Mouse (Mus musculus) liver, adult 2 months (tissue): ENCODE results near the gene Tcf7l1. TPM values are rescaled to one million over a fixed set of nuclear protein-coding genes. Genes with fewer than 3 reads are reported as not detected.

Source experiments
- DNase-seq: peaks from one replicate; pipeline ENCODE4 v3.0.0-alpha.2; 2011; ENCODE audit warnings: low read depth, low spot score; ENCODE audit errors: extremely low read depth
- H3K27ac ChIP-seq: fragments of 200-500 bp; replicated peaks from 2 replicates; pipeline ENCODE4 v1.5.1; 2012; ENCODE audit warnings: low read depth, mild to moderate bottlenecking, control low read depth, inconsistent platforms, low read length; ENCODE audit not compliant: insufficient read depth
- H3K27me3 ChIP-seq: fragments of 200-500 bp; 2 replicates; pipeline ENCODE4 v1.6.1; 2012; ENCODE audit warnings: mild to moderate bottlenecking, moderate library complexity, low read length, inconsistent platforms; ENCODE audit not compliant: control insufficient read depth, insufficient read depth
- H3K36me3 ChIP-seq: fragments of 200-500 bp; 2 replicates; pipeline ENCODE4 v1.6.1; 2012; ENCODE audit warnings: low read length, inconsistent platforms; ENCODE audit not compliant: control insufficient read depth, insufficient read depth
- H3K4me1 ChIP-seq: fragments of 200-500 bp; 2 replicates; pipeline ENCODE4 v1.6.1; 2011; ENCODE audit warnings: low read length; ENCODE audit not compliant: control insufficient read depth, insufficient read depth
- H3K4me3 ChIP-seq: fragments of 200-500 bp; 2 replicates; pipeline ENCODE4 v1.5.1; 2011; ENCODE audit warnings: low read depth, mild to moderate bottlenecking, control low read depth, low read length, moderate library complexity; ENCODE audit not compliant: insufficient read depth
- H3K79me2 ChIP-seq: fragments of 200-500 bp; 2 replicates; pipeline ENCODE4 v1.6.1; 2012; ENCODE audit warnings: inconsistent platforms, mild to moderate bottlenecking, low read length, moderate library complexity; ENCODE audit not compliant: control insufficient read depth, insufficient read depth
- H3K9ac ChIP-seq: fragments of 200-500 bp; 2 replicates; pipeline ENCODE4 v1.6.1; 2012; ENCODE audit warnings: low read depth, mild to moderate bottlenecking, control low read depth, inconsistent platforms, low read length
- CTCF ChIP-seq: fragments of 200-500 bp; IDR thresholded peaks from 2 replicates; pipeline ENCODE4 v1.5.1; 2011; ENCODE audit warnings: low read depth, low read length, control low read depth
- POLR2A ChIP-seq: fragments of 200-500 bp; IDR thresholded peaks from 2 replicates; pipeline ENCODE4 v1.6.1; 2011; ENCODE audit warnings: low read length, control low read depth; ENCODE audit not compliant: insufficient read depth; ENCODE audit errors: extremely low read depth
- WGBS: fragments of 180-500 bp; shearing (Covaris S2); methylation state at CpG from one replicate; pipeline ENCODE4 v1.1.7; 2018; 5-methylcytosine and 5-hydroxymethylcytosine counted together
- polyA plus RNA-seq: library from polyadenylated mRNA; depleted of rRNA; stranded (reverse); fragments of >200 nt; gene quantifications from 2 replicates; pipeline ENCODE4 v1.2.3, GENCODE M21; 2012
- total RNA-seq: library from RNA; depleted of rRNA; stranded (reverse); fragments of >200 nt; gene quantifications from 2 replicates; pipeline ENCODE4 v1.2.3, GENCODE M21; 2014

Gene Tcf7l1
- total and polyA plus RNA-seq, 2 experiments, result 0.92 to 6.9 TPM

GRCm38 (mm10) chr6:72729831-72730559, 59.1 kb downstream of the Tcf7l1 start:
- H3K4me1 ChIP-seq, result no peaks in the 10 kb centered on the region
- no peak for DNase-seq
- H3K27ac ChIP-seq, result no peak overlapping the region
- H3K36me3 ChIP-seq, result no peaks in the 10 kb centered on the region
- 90% methylated on average over 14 of the region's 14 CpGs for WGBS
- H3K9ac ChIP-seq, result no peak overlapping the region
- H3K79me2 ChIP-seq, result peaks cover 7% of the 10 kb centered on the region; the same call in 1 of the 2 replicates
- H3K4me3 ChIP-seq, result no peak overlapping the region
- no peaks in the 10 kb centered on the region for H3K27me3 ChIP-seq
- no peak for TF ChIP-seq POLR2A
- no peak for TF ChIP-seq CTCF

- WGBS, result 76% methylated on average over 6 of the region's 6 CpGs
- TF ChIP-seq POLR2A (no peak), CTCF (no peak)
Observed at GRCm38 (mm10) chr6:72727826-72728225, 61.2 kb downstream of the Tcf7l1 start.

DNA sequence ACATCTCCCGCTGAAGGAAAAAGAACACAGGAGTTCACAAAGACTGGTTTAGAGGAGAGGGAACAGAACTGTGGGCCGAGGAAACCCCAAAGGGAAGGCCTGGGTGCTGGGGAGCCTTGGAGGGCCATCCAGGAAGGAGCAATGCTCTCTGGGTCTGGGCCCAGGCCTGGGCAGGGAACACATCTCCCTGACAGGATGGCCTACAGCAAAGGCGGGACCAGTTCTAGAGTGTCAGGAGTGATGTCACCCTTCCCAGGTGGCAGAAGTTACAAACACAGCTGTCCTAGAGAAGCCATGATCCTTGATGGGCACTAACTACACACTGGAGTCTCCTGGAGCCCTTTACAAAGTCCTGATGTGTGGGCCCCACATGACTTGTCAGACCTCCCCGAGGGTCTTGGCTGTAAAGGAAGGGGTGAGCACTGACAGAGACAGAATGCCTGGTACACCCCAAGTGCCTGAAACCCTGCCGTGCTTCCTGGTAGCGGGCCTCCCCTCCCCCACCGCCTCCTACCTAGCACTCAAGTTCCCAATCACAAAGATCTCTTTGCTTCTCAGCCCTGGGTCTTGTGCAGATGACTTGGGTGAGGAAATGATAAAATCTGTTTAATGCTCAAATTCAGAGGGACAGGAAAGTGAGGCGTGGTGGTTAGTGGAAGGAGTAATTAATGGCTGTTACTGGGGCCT, 64.4 kb downstream of the Tcf7l1 start:
- H3K27ac ChIP-seq, result no peak overlapping the region
- no peak overlapping the region for H3K9ac ChIP-seq
- H3K36me3 ChIP-seq, result no peaks in the 10 kb centered on the region
- DNase-seq, result no peak
- no peaks in the 10 kb centered on the region for H3K27me3 ChIP-seq
- H3K4me1 ChIP-seq, result no peaks in the 10 kb centered on the region
- WGBS, result 61% methylated on average over 8 of the region's 8 CpGs
- no peak overlapping the region for H3K4me3 ChIP-seq
- TF ChIP-seq POLR2A (no peak), CTCF (no peak)
- peaks cover under 1% of the 10 kb centered on the region; the same call in 1 of the 2 replicates for H3K79me2 ChIP-seq

More at GRCm38 (mm10) chr6:72727826-72728225, 61.2 kb downstream of the Tcf7l1 start:
- no peak overlapping the region for H3K4me3 ChIP-seq
- H3K9ac ChIP-seq, result no peak overlapping the region
- H3K79me2 ChIP-seq, result peaks cover 6% of the 10 kb centered on the region; the same call in 1 of the 2 replicates
- H3K36me3 ChIP-seq, result no peaks in the 10 kb centered on the region
- no peak overlapping the region for H3K27ac ChIP-seq
- H3K27me3 ChIP-seq, result no peaks in the 10 kb centered on the region
- H3K4me1 ChIP-seq, result no peaks in the 10 kb centered on the region
- no peak for DNase-seq

GRCm38 (mm10) chr6:72723731-72724385, 65.2 kb downstream of the Tcf7l1 start:
- TF ChIP-seq CTCF, result no peak
- no peak for DNase-seq
- Histone ChIP-seq H3K4me3 (no peak overlapping the region), H3K4me1 (no peaks in the 10 kb centered on the region), H3K27me3 (no peaks in the 10 kb centered on the region), H3K79me2 (peaks cover 5% of the 10 kb centered on the region; the same call in 1 of the 2 replicates), H3K27ac (no peak overlapping the region), H3K9ac (no peak overlapping the region), H3K36me3 (no peaks in the 10 kb centered on the region)
- 79% methylated on average over 15 of the region's 15 CpGs for WGBS

- Histone ChIP-seq H3K9ac (no peak overlapping the region), H3K27me3 (no peaks in the 10 kb centered on the region), H3K27ac (no peak overlapping the region), H3K79me2 (peaks cover 5% of the 10 kb centered on the region; the same call in 1 of the 2 replicates), H3K4me3 (no peak overlapping the region), H3K4me1 (no peaks in the 10 kb centered on the region), H3K36me3 (no peaks in the 10 kb centered on the region)
- TF ChIP-seq POLR2A, result no peak
- no peak for TF ChIP-seq CTCF
- DNase-seq, result no peak
- WGBS, result 95% methylated on average over 4 of the region's 4 CpGs
Observed at GRCm38 (mm10) chr6:72723143-72723542, 65.9 kb downstream of the Tcf7l1 start.
